Mouse (Mus musculus): ENCODE data around the gene Smad5.

DNA sequence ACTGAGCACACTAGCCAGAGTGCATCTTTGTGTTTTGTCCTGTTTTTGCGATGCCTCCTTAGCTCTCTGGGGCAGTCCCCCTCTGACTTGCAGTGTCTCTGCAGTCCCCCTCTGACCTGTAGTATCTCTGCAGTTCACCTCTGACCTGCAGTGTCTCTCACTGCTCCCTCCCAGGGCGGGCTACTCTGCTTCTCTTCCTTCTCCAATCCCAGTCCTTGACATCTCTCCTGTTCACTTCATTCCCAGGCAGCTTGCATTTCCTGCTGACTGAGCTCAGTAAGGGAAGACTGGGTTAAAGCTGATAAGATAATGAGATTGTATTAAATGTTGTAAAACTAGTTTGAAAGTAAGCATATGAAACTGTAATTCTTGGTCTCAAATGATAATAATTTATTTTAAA, 7.8 kb downstream of the Smad5 start:
- no peak for TF ChIP-seq CTCF (IDR thresholded peaks at IDR 0.05; ENCODE audit: extremely low read depth, insufficient read depth, low read length)
- TF ChIP-seq POLR2A (IDR thresholded peaks at IDR 0.05; ENCODE audit: extremely low read depth, insufficient read depth, low read length) = no peak

All from cortical plate, adult 2 months (tissue).